ENCODE assay signal across 25 mouse cellular contexts in genomic region chr4:124433506-124433905, GRCm38 (mm10).
DNase-seq lines count a peak whose midpoint lies in the region; ATAC-seq and TF ChIP-seq lines count a peak whose summit lies in the region.
"Had no signal": no experiment of that assay in that cellular context is flagged by ENCODE, and none has a peak within 500 bp of the region (broad histone marks: within the 10 kb centered on the region; RNA-seq: fewer than 3 reads in every experiment).

No protein-coding gene starts in this region.

- H3K27me3 ChIP-seq in liver, adult 2 months (ENCODE audit: control insufficient read depth, insufficient read depth, low read length): no peaks in the 10 kb centered on the region
- H3K27me3 ChIP-seq in liver, postnatal 0 days (ENCODE audit: insufficient read depth, low read length): 0 out of 2 replicates have a peak, but pooled peaks cover 3% of the 10 kb centered on the region
- peaks cover 80% of the 10 kb centered on the region for H3K27me3 ChIP-seq in midbrain, embryonic 10.5 days (ENCODE audit: low read depth, poor library complexity, severe bottlenecking)
- H3K27me3 ChIP-seq in midbrain, embryonic 13.5 days: peaks cover 38% of the 10 kb centered on the region

- H3K4me1 ChIP-seq in liver, adult 2 months (ENCODE audit: control insufficient read depth, insufficient read depth, low read length): 0 out of 2 replicates have a peak, but pooled peaks cover 4% of the 10 kb centered on the region
- peaks cover 4% of the 10 kb centered on the region; the same call in 1 of the 2 replicates for H3K4me1 ChIP-seq in liver, postnatal 0 days (ENCODE audit: insufficient read depth)
- peaks cover 23% of the 10 kb centered on the region for H3K4me1 ChIP-seq in midbrain, embryonic 10.5 days
- H3K4me1 ChIP-seq in midbrain, embryonic 13.5 days (replicated peaks): peaks cover 19% of the 10 kb centered on the region

- H3K4me3 ChIP-seq in liver, adult 2 months (ENCODE audit: insufficient read depth, low read depth, low read length): no peak overlapping the region
- H3K4me3 ChIP-seq in liver, postnatal 0 days (ENCODE audit: low read depth, low read length): no peak overlapping the region
- no peak overlapping the region for H3K4me3 ChIP-seq in midbrain, embryonic 10.5 days
- no peak overlapping the region for H3K4me3 ChIP-seq in midbrain, embryonic 13.5 days (replicated peaks)
- H3K4me3 ChIP-seq: gastrocnemius, adult 2 months; heart, adult 2 months; hindbrain, embryonic 13.5 days; limb, embryonic 15.5 days had no signal

- no peak for ATAC-seq in liver, postnatal 0 days
- ATAC-seq in midbrain, embryonic 13.5 days: no peak
- ATAC-seq: forebrain, embryonic 16.5 days; intestine, embryonic 16.5 days; midbrain, embryonic 16.5 days had no signal

- TF ChIP-seq EP300 in liver, postnatal 0 days (IDR thresholded peaks at IDR 0.05; ENCODE audit: low read depth): no peak

- WGBS in liver, adult 2 months: 84% methylated on average over 9 of the region's 9 CpGs
- 69% methylated on average over 9 of the region's 9 CpGs for WGBS in liver, postnatal 0 days (ENCODE audit: insufficient replicate concordance)
- WGBS in midbrain, embryonic 10.5 days: 75% methylated on average over 9 of the region's 9 CpGs
- WGBS in midbrain, embryonic 13.5 days: 77% methylated on average over 9 of the region's 9 CpGs

- TF ChIP-seq POLR2A in liver, adult 2 months (IDR thresholded peaks at IDR 0.05; ENCODE audit: extremely low read depth, insufficient read depth, low read length): no peak

- no peaks in the 10 kb centered on the region for H3K9me3 ChIP-seq in liver, postnatal 0 days (ENCODE audit: low read length)
- H3K9me3 ChIP-seq in midbrain, embryonic 10.5 days (replicated peaks): peaks cover 6% of the 10 kb centered on the region; the same call in 1 of the 2 replicates
- no peaks in the 10 kb centered on the region for H3K9me3 ChIP-seq in midbrain, embryonic 13.5 days
- H3K9me3 ChIP-seq: hindbrain, embryonic 13.5 days; limb, embryonic 10.5 days; limb, embryonic 15.5 days had no signal

- DNase-seq in adrenal gland, adult 8-10 months: peak; percentile 17
- DNase-seq in adrenal gland, postnatal 10 days: no peak
- peak; percentile 44 for DNase-seq in liver, adult 2 months (ENCODE audit: extremely low read depth, low read depth, low spot score)
- no peak for DNase-seq in liver, postnatal 0 days
- DNase-seq in midbrain, embryonic 10.5 days (ENCODE audit: low spot score): no peak
- DNase-seq in lung, postnatal 4 days: peak; percentile 35 to 50
- DNase-seq in layer of hippocampus, adult 11-12 months (ENCODE audit: low spot score): no peak
- DNase-seq: cerebellum, adult 11 months; cerebellum, adult 9-10 months; cerebellum, postnatal 36 days; gastrocnemius, postnatal 36 days; kidney, adult 8-10 months; layer of hippocampus, postnatal 36 days; thymus, postnatal 4 days had no signal

- no peak overlapping the region for H3K9ac ChIP-seq in liver, adult 2 months (ENCODE audit: low read depth, low read length)
- no peak overlapping the region for H3K9ac ChIP-seq in liver, postnatal 0 days (replicated peaks)
- H3K9ac ChIP-seq in midbrain, embryonic 13.5 days (replicated peaks): no peak overlapping the region
- H3K9ac ChIP-seq: hindbrain, embryonic 13.5 days; limb, embryonic 15.5 days; liver, embryonic 14.5 days had no signal

- no peaks in the 10 kb centered on the region for H3K36me3 ChIP-seq in liver, adult 2 months (ENCODE audit: control insufficient read depth, insufficient read depth, low read length)
- no peaks in the 10 kb centered on the region for H3K36me3 ChIP-seq in liver, postnatal 0 days (replicated peaks; ENCODE audit: insufficient read depth, low read length)
- no peaks in the 10 kb centered on the region for H3K36me3 ChIP-seq in midbrain, embryonic 10.5 days
- no peaks in the 10 kb centered on the region for H3K36me3 ChIP-seq in midbrain, embryonic 13.5 days
- H3K36me3 ChIP-seq: hindbrain, embryonic 13.5 days; limb, embryonic 10.5 days; limb, embryonic 15.5 days had no signal

- H3K4me2 ChIP-seq in liver, postnatal 0 days (ENCODE audit: low read depth, low read length): no peak overlapping the region
- no peak overlapping the region for H3K4me2 ChIP-seq in midbrain, embryonic 13.5 days (replicated peaks)
- H3K4me2 ChIP-seq: limb, embryonic 15.5 days had no signal

- H3K27ac ChIP-seq in liver, adult 2 months (replicated peaks; ENCODE audit: insufficient read depth, low read depth, low read length): no peak overlapping the region
- no peak overlapping the region for H3K27ac ChIP-seq in liver, postnatal 0 days (ENCODE audit: low read depth)
- peak overlapping the region; percentile 64 for H3K27ac ChIP-seq in midbrain, embryonic 10.5 days (replicated peaks)
- no peak overlapping the region for H3K27ac ChIP-seq in midbrain, embryonic 13.5 days
- H3K27ac ChIP-seq: gastrocnemius, adult 2 months; heart, adult 2 months; hindbrain, embryonic 13.5 days; kidney, postnatal 0 days; limb, embryonic 10.5 days; limb, embryonic 15.5 days; liver, embryonic 14.5 days had no signal

- no peaks in the 10 kb centered on the region for H3K79me2 ChIP-seq in liver, adult 2 months (ENCODE audit: control insufficient read depth, insufficient read depth, low read length)

- TF ChIP-seq CTCF in liver, adult 2 months (IDR thresholded peaks at IDR 0.05; ENCODE audit: low read depth, low read length): no peak
- TF ChIP-seq CTCF in liver, postnatal 0 days (IDR thresholded peaks at IDR 0.05; ENCODE audit: low read depth): no peak

Comparison
In these comparisons a context has a peak if more than half of its experiments do, and no peak if none do; other contexts are left out.
1. DNase-seq: peak in adrenal gland, adult 8-10 months (single experiment), liver, adult 2 months (single experiment) and lung, postnatal 4 days (2 of 2); none in adrenal gland, postnatal 10 days (single experiment), liver, postnatal 0 days (single experiment), midbrain, embryonic 10.5 days (single experiment) and layer of hippocampus, adult 11-12 months (single experiment).